Mouse (Mus musculus): ENCODE data around the gene Fam171a1. TPM values are rescaled to one million over a fixed set of nuclear protein-coding genes. Genes with fewer than 3 reads are reported as not detected.

Fam171a1 gene
- total RNA-seq (2023): 0.11 and 0.32 TPM in 2 replicates

GRCm38 (mm10) chr2:3113866-3114265 lies at the start of gene Fam171a1:
Fam171a1 (plus strand) TSS chr2:3114224.

Other genes starting within 250 kb of the Fam171a1 start
- 6.9 and 10.6 TPM in 2 replicates for gene Nmt2, start 170.0 kb downstream of the Fam171a1 start, total RNA-seq (2023)
- 0.66 TPM in 1 of 2 replicates, not detected in the other for gene Rpp38, start 218.4 kb downstream of the Fam171a1 start, total RNA-seq (2023)
- not detected in 2 replicates for gene Acbd7, start 221.9 kb downstream of the Fam171a1 start, total RNA-seq (2023)

Measured in neutrophil, adult 65 days (primary cell).